Mouse (Mus musculus) lung, adult 2 months (tissue): ENCODE measurements around the gene Exosc1. TPM values are rescaled to one million over a fixed set of nuclear protein-coding genes. Genes with fewer than 3 reads are reported as not detected.
"Not testable (repeated sequence)": the region's sequence is repeated elsewhere in the genome, so short reads cannot be mapped to it uniquely, and the experiment has no call there.

ENCODE experiments used
- DNase-seq: peaks from one replicate; pipeline ENCODE4 v3.0.0; 2022
- H3K4me1 ChIP-seq: fragments of 200-500 bp; 2 replicates; pipeline ENCODE4 v1.6.1; 2011; ENCODE audit warnings: low read length; ENCODE audit not compliant: control insufficient read depth, insufficient read depth
- H3K4me3 ChIP-seq: fragments of 200-500 bp; replicated peaks from 2 replicates; pipeline ENCODE3; 2011; ENCODE audit warnings: low read depth, mild to moderate bottlenecking, control low read depth, low read length; ENCODE audit errors: extremely low read depth
- CTCF ChIP-seq: fragments of 200-500 bp; IDR thresholded peaks from 2 replicates; pipeline ENCODE4 v1.5.1; 2011; ENCODE audit warnings: mild to moderate bottlenecking, low read length, control low read depth; ENCODE audit not compliant: insufficient read depth
- POLR2A ChIP-seq: fragments of 200-500 bp; IDR thresholded peaks from 2 replicates; pipeline ENCODE4 v1.6.1; 2011; ENCODE audit warnings: low read depth, mild to moderate bottlenecking, control low read depth, low read length, borderline replicate concordance; ENCODE audit errors: extremely low read depth
- WGBS: fragments of 180-500 bp; shearing (Covaris S2); methylation state at CpG from one replicate; pipeline ENCODE4 v1.1.7; 2018; 5-methylcytosine and 5-hydroxymethylcytosine counted together
- polyA plus RNA-seq: library from polyadenylated mRNA; depleted of rRNA; stranded (reverse); fragments of >200 nt; gene quantifications from 2 replicates; pipeline ENCODE4 v1.2.3, GENCODE M21; 2012

Gene Exosc1
- polyA plus RNA-seq, 1 experiment = 16.0 TPM

DNA sequence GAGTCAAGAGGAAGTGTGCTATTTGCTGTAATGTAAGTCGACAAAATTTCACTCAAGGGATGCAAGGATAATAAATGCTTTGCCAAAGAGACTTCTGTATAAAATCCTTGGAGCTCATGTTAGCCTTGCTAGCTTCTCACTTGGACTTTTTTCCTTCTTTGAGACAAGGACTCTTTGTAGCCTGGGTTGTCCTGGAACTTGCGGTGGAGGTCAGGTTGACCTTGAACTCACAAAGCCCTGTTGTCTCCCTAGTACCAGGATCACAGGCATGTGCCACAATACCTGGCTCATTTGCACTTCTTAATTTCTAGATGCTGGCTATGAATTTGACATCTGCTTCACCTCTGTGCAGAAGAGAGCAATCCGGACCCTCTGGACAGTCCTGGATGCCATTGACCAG is 17.9 kb downstream of the Exosc1 start:
- WGBS = 83% methylated on average over 3 of the region's 3 CpGs

DNA sequence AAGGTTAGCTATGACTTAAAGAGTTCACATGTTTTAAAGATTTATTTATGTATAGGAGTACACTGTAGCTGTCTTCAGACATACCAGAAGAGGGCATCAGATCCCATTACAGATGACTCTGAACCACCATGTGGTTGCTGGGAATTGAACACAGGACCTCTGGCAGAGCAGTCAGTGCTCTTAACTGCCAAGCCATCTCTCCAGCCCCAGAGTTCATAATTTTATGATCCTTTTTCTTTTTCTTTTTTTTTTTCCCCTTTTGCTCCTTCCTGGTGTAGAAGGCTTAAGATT is 18.7 kb downstream of the Exosc1 start:
- not testable (repeated sequence) for DNase-seq, H3K4me3 ChIP-seq, H3K4me1 ChIP-seq

More for the DNA sequence above, 17.9 kb downstream of the Exosc1 start:
- Histone ChIP-seq H3K4me3 (no peak overlapping the region), H3K4me1 (peaks cover 7% of the 10 kb centered on the region)
- no peak for TF ChIP-seq CTCF
- no peak for TF ChIP-seq POLR2A
- no peak for DNase-seq

DNA sequence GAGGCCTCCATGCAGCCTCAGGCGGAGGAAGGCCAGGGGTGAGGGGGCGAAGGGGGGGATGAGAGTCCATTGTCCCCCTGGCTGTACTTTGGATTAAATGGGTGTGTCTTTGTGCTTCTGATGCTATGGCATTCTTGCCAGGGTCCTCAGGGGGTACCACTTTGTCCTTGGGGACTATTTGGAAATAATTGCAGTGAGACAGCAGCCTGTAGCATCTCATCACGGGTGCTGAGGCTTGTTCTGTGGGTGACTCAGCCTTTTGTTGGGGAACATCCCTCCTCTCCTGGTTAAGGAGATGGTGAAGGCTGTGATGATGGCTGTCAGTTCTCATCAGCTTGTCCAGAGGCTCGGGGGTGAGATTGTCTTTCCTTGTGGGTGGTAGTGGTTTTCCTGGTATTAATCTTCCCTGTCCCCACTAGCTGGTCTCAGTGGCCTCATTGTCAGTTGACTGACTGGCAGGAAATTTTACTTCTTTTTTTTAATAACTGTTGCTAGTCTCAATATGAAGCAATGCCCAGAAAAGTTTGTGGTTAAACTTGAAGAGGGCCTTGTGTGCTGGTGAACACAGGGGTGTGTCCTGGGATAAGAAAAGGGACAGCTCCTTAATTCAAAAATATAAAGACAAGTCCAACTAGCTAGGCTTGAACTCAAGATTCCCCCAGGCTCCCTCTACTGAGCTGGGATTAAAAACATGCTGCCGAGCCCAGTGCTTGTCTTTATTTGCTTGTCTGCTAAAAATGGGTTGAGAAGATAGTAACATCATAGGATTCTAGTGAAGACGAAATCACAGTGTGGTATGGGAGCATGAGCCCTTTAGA is 19.2 kb downstream of the Exosc1 start:
- no peak for TF ChIP-seq POLR2A
- no peak for TF ChIP-seq CTCF
- WGBS = 41% methylated on average over 6 of the region's 6 CpGs
- H3K4me3 ChIP-seq = no peak overlapping the region
- peaks cover 7% of the 10 kb centered on the region for H3K4me1 ChIP-seq
- no peak for DNase-seq

DNA sequence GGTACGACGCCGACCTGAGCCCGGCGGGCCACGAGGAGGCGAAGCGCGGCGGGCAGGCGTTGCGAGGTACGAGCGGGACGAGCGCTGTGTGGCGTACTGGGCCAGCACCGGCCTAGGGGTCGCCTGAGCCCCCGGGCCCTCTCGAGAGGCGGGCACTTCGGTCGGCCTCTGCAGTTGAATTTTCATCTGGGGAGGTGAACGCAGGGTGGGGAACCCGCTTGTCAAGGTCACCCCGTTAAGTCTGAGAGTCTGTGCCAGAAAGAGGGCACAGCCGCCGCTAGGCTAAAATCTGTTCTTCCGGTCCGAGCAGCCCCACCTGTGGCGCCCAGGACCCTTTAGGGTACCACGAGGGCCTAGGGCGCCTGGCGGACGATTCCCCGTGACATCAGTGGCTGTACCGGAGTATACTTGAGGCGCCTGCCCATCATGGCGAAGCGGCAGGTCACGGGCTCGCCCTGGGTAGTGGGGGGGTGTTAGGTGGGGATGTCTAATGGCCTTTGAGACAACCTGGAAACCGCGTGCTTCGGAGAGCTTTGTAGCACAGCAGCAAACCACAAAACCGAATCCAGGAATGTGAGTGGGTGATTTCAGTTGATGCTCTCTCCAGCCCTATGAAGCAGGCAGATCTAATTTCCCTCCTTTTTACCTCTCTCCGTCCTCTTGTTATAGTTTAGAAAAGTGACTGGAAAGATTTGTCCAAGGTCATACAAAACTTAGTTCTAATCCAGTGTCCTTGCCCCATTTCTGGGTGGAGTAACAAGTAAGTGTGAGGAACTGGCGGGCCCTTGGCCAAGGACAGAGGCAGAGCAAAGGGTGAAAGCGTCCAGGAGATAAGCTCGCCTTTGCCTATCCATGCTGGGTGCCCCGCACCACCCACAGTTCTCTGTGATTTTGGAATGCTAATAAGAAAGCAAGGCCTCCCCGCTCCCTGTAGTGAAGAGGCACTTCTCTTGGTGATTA is 20.8 kb downstream of the Exosc1 start:
- Histone ChIP-seq H3K4me3 (peak overlapping the region; percentile 88), H3K4me1 (peaks cover 7% of the 10 kb centered on the region)
- no peak for DNase-seq
- WGBS = under 1% methylated on average over 50 of the region's 53 CpGs
- 0 out of 2 replicates have a peak, but pooled peaks have one; percentile 14 for TF ChIP-seq POLR2A
- TF ChIP-seq CTCF = no peak

DNA sequence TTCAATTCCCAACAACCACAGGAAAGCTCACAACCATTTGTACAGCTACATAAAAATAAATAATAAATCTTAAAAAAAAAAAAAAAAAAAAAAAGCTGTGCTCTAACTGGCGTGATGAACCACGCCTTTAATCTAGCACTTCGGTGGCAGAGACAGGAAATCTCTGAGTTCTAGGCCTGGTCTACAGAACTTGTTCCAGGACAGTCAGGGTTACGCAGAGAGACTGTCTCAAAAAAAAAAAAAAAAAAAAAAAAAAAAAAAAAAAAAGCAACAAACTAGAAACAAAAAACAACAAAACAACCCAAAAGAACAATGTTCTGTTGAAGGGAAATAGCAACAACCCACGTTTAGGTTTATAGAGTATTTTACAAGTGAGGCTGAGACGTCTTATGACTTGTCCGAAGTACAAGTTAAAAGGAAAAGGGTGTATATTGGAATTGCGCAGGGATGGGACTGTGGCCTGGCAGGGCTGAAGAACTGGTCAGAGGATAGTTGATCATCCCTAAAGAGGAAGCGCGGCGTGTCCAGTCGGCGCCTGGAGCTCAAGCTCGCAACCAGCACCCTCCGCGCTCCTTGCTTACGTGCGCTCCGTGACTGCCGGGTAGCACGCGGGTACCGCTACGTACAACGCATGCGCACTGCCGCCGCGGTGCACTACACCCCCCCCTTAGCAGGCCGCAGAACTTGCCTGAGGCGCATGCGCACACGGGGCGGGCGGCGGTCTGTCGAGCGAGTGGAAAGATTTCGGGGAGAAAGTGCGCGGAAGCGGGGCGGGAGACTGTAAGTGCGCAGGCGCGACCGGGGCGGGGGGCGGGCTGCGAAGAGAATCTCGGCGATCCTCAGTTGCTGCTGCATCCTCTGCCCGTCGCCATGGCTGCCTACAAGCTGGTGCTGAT is 21.8 kb downstream of the Exosc1 start, which contains the start of gene Pgam1:
Pgam1 (plus strand) TSS at position 746 of the 896 bp plus-strand sequence.
- H3K4me3 ChIP-seq = peak within 1 kb of the TSS; percentile 91
- WGBS = 2% methylated on average over 54 of the region's 54 CpGs
- H3K4me1 ChIP-seq = peaks cover 7% of the 10 kb centered on the region
- peak; percentile 88 for DNase-seq
- no peak for TF ChIP-seq CTCF
- TF ChIP-seq POLR2A = peak; percentile 90; the same call in 1 of the 2 replicates

DNA sequence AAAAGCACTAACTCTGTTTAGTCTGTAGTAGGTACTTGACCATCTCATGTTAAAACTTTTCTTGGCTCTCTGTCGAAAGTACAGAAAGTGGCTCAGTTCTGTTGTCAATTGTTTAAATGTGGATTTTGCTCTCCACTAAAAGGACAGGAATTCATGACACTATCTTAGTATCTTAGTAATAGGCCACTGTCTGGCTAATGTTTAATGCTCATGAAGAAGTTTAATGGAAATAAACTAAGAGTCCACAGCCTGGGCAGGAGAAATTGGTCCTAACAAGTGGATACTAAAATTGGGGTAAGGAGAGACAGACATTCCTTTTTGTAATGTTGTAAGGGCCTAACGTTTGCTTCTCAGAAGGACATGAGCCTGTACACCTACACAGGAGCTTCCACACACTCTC is 22.8 kb downstream of the Exosc1 start:
- Histone ChIP-seq H3K4me3 (no peak overlapping the region), H3K4me1 (peaks cover 7% of the 10 kb centered on the region)
- TF ChIP-seq POLR2A (no peak), CTCF (no peak)
- DNase-seq = no peak
- 67% methylated on average over 2 of the region's 2 CpGs for WGBS

DNA sequence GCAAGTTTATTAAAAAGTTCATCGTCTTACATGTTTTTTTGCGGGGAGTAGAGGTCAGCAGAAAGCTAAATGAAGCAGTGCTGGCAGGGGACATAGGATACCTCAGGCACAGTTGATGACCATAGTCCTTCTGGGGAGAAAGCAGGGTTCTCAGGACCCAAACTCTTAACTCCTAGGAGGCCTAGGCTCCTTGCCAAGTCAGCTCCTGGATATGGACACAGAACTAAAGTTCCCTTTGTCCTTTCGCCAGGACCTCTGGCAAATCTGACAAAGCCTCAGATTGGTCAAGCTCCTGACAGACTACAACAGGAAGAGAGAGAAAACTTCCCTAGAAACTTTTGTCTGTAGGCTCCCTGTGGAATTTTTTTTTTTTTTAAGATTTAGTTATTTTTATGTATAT is 24.5 kb downstream of the Exosc1 start:
- Histone ChIP-seq H3K4me1 (peaks cover 7% of the 10 kb centered on the region), H3K4me3 (no peak overlapping the region)
- TF ChIP-seq POLR2A (no peak), CTCF (no peak)
- DNase-seq = no peak
- 76% methylated on average over 3 of the region's 3 CpGs for WGBS

DNA sequence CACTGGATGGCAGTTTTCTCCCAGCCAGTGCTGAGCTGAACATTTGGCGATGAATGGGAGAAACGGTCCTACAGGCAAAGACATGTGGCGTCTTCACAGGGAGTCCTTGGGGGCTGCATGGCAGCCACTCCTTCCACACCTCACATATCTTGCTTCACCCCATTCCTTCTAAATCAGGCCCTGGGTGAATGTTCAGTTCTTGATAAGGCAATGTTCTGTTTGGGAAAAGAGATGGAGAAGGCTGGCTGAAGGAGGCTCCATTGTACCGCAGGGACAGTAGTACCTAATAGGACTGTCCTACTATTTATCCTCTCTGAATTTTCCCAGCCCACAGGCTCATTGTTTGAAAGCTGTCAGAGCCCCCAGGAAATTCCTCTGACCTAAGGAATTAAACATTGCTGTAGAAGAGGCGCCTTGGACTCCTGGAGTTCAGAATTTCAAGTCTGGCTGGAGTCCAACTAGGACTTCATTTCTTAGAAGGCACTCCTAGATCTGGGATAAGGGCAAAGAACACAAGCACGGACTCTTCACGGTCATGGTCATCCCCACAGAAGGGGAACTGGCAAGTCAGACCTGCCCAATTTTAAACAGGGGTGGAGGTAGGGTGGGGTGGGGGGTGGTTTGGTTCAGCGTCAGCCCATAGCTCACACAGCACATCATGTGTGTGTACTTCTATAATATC is 26.0 kb downstream of the Exosc1 start:
- Histone ChIP-seq H3K4me3 (no peak overlapping the region), H3K4me1 (no peaks in the 10 kb centered on the region)
- 34% methylated on average over 8 of the region's 8 CpGs for WGBS
- TF ChIP-seq CTCF (no peak), POLR2A (no peak)
- no peak for DNase-seq
